Mouse (Mus musculus): ENCODE data around the gene Gm10220. TPM values are rescaled to one million over a fixed set of nuclear protein-coding genes. Genes with fewer than 3 reads are reported as not detected.
"Not testable (repeated sequence)": the region's sequence is repeated elsewhere in the genome, so short reads cannot be mapped to it uniquely, and the experiment has no call there.

The Gm10220 gene
- 0.14 and 0.22 TPM in 2 replicates for polyA plus RNA-seq (2014; fragmentation: Nextera tagmentation; extraction: Ambion mirVana)

DNA sequence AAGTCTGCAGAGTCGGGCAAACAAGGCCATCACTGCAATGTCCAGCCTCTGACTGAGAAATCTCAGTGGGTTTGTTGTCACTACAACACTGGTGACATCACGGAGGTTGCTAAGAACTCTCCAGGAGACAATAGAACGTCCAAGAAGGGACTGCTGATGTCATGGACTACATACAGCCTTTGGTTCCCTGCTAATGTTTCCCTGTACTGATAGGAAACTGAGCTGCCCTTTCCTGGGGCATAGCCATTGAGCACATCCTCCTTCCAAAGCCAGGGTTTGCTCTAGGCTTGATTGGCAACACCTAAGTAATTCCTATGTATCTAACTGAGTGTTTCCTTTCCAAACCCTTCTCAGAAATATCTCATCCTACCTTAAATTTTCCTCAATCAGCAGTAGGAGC is at the start of gene Gm10220:
Gene Gm10220 (minus strand): TSS at position 101 of the 400 bp plus-strand sequence.
- H3K4me1 ChIP-seq (ENCODE audit: control insufficient read depth, insufficient read depth, low read length); H3K9ac ChIP-seq (replicated peaks; ENCODE audit: low read depth, low read length); H3K36me3 ChIP-seq (ENCODE audit: control insufficient read depth, insufficient read depth, low read length); H3K4me3 ChIP-seq (ENCODE audit: low read depth, low read length); H3K27me3 ChIP-seq (ENCODE audit: control insufficient read depth, insufficient read depth, low read length); H3K4me2 ChIP-seq (replicated peaks; ENCODE audit: low read depth, low read length); ATAC-seq (ENCODE audit: insufficient number of reproducible peaks, insufficient read depth, low FRiP score, low read depth); H3K9me3 ChIP-seq (ENCODE audit: control insufficient read depth, low read depth, low read length); H3K27ac ChIP-seq (ENCODE audit: low read length): not testable (repeated sequence)
- WGBS: no CpG with 5 or more reads among the region's 3 CpGs

DNA sequence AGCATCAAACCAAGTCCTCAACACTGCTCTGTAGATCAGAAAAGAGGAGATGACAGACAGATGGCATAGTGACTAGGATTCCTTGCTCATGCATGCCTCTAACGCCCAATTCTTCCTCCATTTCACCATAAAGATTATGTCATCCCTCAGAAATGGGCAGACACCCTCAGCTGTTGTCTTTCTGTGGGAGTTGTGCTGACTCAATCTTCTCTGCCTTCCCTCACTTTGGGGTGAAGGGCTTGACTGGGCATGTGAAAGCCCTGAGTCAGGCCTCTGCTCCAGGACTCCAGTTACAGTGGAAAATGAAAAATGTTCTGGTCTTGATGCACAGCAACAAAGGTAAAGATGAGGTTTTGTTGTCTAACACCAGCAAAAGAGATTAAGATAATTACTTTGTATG is 48.6 kb upstream of the Gm10220 start:
- H3K4me1 ChIP-seq (ENCODE audit: control insufficient read depth, insufficient read depth, low read length): no peaks in the 10 kb centered on the region
- 69% methylated on average over 1 of the region's 1 CpGs for WGBS
- ATAC-seq (ENCODE audit: insufficient number of reproducible peaks, insufficient read depth, low FRiP score, low read depth): no peak
- no peak overlapping the region for H3K4me3 ChIP-seq (ENCODE audit: low read depth, low read length)
- no peak overlapping the region for H3K4me2 ChIP-seq (replicated peaks; ENCODE audit: low read depth, low read length)
- no peaks in the 10 kb centered on the region for H3K27me3 ChIP-seq (ENCODE audit: control insufficient read depth, insufficient read depth, low read length)
- no peak overlapping the region for H3K9ac ChIP-seq (replicated peaks; ENCODE audit: low read depth, low read length)
- no peaks in the 10 kb centered on the region for H3K36me3 ChIP-seq (ENCODE audit: control insufficient read depth, insufficient read depth, low read length)
- H3K9me3 ChIP-seq (ENCODE audit: control insufficient read depth, low read depth, low read length): no peaks in the 10 kb centered on the region
- H3K27ac ChIP-seq (ENCODE audit: low read length): no peak overlapping the region

DNA sequence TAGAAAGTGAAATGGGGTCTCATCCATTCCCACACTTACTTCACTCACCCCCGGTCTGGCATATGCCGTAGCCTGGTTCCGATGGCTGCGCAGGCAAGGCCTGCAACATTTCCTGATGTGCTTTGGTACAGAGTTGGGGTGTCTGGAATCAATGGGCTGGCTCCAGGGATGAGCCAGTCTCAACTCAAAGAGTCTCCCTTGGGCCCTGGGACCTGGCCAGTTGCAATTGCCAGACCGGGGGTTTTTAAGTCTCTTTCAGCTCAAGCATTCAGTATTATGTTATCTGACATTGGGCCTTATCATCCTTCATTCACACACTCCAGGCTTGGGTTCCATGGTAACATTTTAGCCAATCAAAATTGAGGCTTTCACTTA is 44.6 kb upstream of the Gm10220 start:
- 91% methylated on average over 5 of the region's 5 CpGs for WGBS
- no peaks in the 10 kb centered on the region for H3K36me3 ChIP-seq (ENCODE audit: control insufficient read depth, insufficient read depth, low read length)
- H3K4me1 ChIP-seq (ENCODE audit: control insufficient read depth, insufficient read depth, low read length): no peaks in the 10 kb centered on the region
- no peak overlapping the region for H3K4me2 ChIP-seq (replicated peaks; ENCODE audit: low read depth, low read length)
- no peak overlapping the region for H3K9ac ChIP-seq (replicated peaks; ENCODE audit: low read depth, low read length)
- no peaks in the 10 kb centered on the region for H3K27me3 ChIP-seq (ENCODE audit: control insufficient read depth, insufficient read depth, low read length)
- no peak overlapping the region for H3K4me3 ChIP-seq (ENCODE audit: low read depth, low read length)
- ATAC-seq (ENCODE audit: insufficient number of reproducible peaks, insufficient read depth, low FRiP score, low read depth): 0 out of 2 replicates have a peak, but pooled peaks have one; percentile 18
- no peak overlapping the region for H3K27ac ChIP-seq (ENCODE audit: low read length)
- H3K9me3 ChIP-seq (ENCODE audit: control insufficient read depth, low read depth, low read length): no peaks in the 10 kb centered on the region

DNA sequence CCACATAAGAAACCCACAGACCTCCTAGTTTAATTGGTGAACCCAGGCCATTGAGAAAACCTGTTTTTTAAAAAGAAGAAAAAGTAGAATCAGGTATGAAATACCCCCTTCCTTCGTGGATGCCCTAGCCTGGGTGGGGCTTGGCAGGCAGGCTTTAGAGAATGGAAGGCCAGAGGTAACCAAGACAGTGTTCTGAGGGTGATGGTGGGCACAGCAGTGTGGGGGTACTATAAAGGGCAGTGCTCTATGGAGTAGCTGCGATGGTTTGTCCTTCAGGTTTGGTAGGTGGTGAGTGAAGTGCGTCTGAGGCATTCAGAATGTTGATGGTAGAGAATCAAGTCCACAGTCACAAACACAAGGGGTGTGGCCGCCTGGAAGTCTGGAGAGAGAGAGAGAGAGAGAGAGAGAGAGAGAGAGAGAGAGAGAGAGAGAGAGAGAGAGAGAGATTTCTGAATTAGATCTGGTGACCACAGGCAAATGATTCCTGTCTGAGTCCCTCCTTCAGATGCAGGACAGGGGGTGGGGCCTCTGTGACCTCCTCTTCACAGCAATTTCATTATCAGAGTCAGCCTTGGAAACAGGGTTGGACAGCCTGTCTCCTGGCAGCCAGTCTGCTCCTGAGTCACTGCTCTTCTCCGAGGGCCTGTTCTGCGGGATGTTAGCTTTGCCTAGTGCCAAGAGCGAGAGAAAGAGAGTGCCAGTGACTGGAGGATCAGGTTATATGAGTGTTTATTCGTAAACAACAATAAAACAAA is 44.0 kb upstream of the Gm10220 start:
- WGBS: 75% methylated on average over 8 of the region's 8 CpGs
- Histone ChIP-seq H3K27ac (ENCODE audit: low read length) (no peak overlapping the region), H3K36me3 (ENCODE audit: control insufficient read depth, insufficient read depth, low read length) (no peaks in the 10 kb centered on the region), H3K4me2 (replicated peaks; ENCODE audit: low read depth, low read length) (no peak overlapping the region), H3K4me1 (ENCODE audit: control insufficient read depth, insufficient read depth, low read length) (no peaks in the 10 kb centered on the region), H3K9me3 (ENCODE audit: control insufficient read depth, low read depth, low read length) (no peaks in the 10 kb centered on the region), H3K4me3 (ENCODE audit: low read depth, low read length) (no peak overlapping the region), H3K9ac (replicated peaks; ENCODE audit: low read depth, low read length) (no peak overlapping the region), H3K27me3 (ENCODE audit: control insufficient read depth, insufficient read depth, low read length) (no peaks in the 10 kb centered on the region)
- ATAC-seq (ENCODE audit: insufficient number of reproducible peaks, insufficient read depth, low FRiP score, low read depth): peak; percentile 28; the same call in 1 of the 2 replicates

DNA sequence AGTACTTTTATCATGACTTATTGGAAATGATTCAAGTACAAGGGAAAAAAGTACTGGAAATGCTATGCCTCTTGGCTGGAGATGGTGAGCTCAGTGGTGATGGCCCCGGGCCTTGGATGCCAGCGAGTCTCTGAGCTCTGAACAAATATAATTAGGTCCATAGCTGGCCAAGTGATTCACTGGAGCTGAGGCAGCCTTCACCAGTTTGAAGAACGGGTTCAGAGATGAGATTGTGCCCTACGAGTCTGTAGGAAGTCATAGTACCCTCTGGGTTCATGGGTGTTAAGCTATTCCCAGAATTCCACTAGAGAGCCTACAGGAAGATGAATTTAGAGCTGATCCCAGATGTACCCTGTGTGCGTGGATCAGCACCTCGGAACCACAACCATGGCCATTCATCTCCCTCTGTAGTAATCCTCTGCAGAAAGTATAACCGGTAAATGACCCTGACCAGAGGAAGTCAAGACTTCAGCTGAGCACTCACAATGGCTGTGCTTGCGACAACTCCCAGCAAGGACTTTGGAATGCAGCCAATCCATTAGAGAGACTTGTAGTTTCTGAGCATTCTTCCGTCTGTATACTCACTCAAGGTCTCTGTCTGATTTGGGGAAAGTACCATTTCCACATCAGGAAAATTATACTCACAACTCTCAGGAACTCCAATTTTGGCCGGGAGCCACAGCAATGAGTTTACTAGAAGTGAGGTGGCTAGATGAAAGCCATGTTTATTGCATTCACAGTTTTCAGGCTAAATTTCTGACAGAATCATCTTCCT is 36.4 kb upstream of the Gm10220 start:
- Histone ChIP-seq H3K4me1 (ENCODE audit: control insufficient read depth, insufficient read depth, low read length) (no peaks in the 10 kb centered on the region), H3K27ac (ENCODE audit: low read length) (no peak overlapping the region), H3K27me3 (ENCODE audit: control insufficient read depth, insufficient read depth, low read length) (no peaks in the 10 kb centered on the region), H3K9ac (replicated peaks; ENCODE audit: low read depth, low read length) (no peak overlapping the region), H3K4me3 (ENCODE audit: low read depth, low read length) (no peak overlapping the region), H3K36me3 (ENCODE audit: control insufficient read depth, insufficient read depth, low read length) (no peaks in the 10 kb centered on the region), H3K4me2 (replicated peaks; ENCODE audit: low read depth, low read length) (no peak overlapping the region), H3K9me3 (ENCODE audit: control insufficient read depth, low read depth, low read length) (no peaks in the 10 kb centered on the region)
- no peak for ATAC-seq (ENCODE audit: insufficient number of reproducible peaks, insufficient read depth, low FRiP score, low read depth)
- WGBS: 63% methylated on average over 10 of the region's 10 CpGs

DNA sequence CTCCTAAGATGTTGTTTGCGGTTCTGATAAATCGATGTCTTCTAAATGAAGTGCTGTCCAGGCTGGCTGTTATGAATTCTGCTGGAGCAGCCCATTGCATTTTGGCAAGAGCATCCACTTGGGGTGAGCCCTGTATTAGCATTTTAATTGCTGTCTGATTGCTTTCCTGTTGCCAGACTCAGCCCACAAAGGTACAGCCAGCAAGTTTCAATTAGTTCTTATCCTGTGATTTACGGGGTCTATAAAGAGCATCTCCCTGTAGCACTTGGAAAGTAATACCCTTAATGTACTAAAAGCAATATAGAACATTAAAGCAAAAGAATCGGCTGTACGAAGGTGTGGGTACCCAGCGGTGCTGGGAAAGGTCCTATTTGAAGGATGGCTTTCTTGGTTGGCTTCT is 21.7 kb upstream of the Gm10220 start:
- Histone ChIP-seq H3K4me3 (ENCODE audit: low read depth, low read length) (no peak overlapping the region), H3K36me3 (ENCODE audit: control insufficient read depth, insufficient read depth, low read length) (no peaks in the 10 kb centered on the region), H3K27ac (ENCODE audit: low read length) (no peak overlapping the region), H3K4me1 (ENCODE audit: control insufficient read depth, insufficient read depth, low read length) (no peaks in the 10 kb centered on the region), H3K9me3 (ENCODE audit: control insufficient read depth, low read depth, low read length) (no peaks in the 10 kb centered on the region), H3K4me2 (replicated peaks; ENCODE audit: low read depth, low read length) (no peak overlapping the region), H3K9ac (replicated peaks; ENCODE audit: low read depth, low read length) (no peak overlapping the region), H3K27me3 (ENCODE audit: control insufficient read depth, insufficient read depth, low read length) (no peaks in the 10 kb centered on the region)
- ATAC-seq (ENCODE audit: insufficient number of reproducible peaks, insufficient read depth, low FRiP score, low read depth): no peak
- whole genome bisulfite sequencing: 84% methylated on average over 6 of the region's 6 CpGs

DNA sequence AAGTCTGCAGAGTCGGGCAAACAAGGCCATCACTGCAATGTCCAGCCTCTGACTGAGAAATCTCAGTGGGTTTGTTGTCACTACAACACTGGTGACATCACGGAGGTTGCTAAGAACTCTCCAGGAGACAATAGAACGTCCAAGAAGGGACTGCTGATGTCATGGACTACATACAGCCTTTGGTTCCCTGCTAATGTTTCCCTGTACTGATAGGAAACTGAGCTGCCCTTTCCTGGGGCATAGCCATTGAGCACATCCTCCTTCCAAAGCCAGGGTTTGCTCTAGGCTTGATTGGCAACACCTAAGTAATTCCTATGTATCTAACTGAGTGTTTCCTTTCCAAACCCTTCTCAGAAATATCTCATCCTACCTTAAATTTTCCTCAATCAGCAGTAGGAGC is 16.0 kb downstream of the Gm10220 start, which contains the start of gene 5031410I06Rik:
Gene 5031410I06Rik (minus strand): TSS at position 101 of the 400 bp plus-strand sequence.
- H3K36me3 ChIP-seq (ENCODE audit: control insufficient read depth, insufficient read depth, low read length); H3K4me3 ChIP-seq (ENCODE audit: low read depth, low read length); ATAC-seq (ENCODE audit: insufficient number of reproducible peaks, insufficient read depth, low FRiP score, low read depth); H3K27ac ChIP-seq (ENCODE audit: low read length); H3K9me3 ChIP-seq (ENCODE audit: control insufficient read depth, low read depth, low read length); H3K27me3 ChIP-seq (ENCODE audit: control insufficient read depth, insufficient read depth, low read length); H3K4me2 ChIP-seq (replicated peaks; ENCODE audit: low read depth, low read length); H3K4me1 ChIP-seq (ENCODE audit: control insufficient read depth, insufficient read depth, low read length); H3K9ac ChIP-seq (replicated peaks; ENCODE audit: low read depth, low read length): not testable (repeated sequence)
- WGBS: no CpG with 5 or more reads among the region's 3 CpGs

DNA sequence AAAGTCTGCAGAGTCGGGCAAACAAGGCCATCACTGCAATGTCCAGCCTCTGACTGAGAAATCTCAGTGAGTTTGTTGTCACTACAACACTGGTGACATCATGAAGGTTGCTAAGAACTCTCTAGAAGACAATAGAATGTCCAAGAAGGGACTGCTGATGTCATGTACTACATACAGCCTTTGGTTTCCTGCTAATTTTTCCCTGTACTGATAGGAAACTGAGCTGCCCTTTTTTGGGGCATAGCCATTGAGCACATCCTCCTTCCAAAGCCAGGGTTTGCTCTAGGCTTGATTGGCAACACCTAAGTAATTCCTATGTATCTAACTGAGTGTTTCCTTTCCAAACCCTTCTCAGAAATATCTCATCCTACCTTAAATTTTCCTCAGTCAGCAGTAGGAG is 32.0 kb downstream of the Gm10220 start, which contains the start of gene Gm10471:
Gene Gm10471 (minus strand): TSS at position 101 of the 400 bp plus-strand sequence.
- not testable (repeated sequence) for ATAC-seq (ENCODE audit: insufficient number of reproducible peaks, insufficient read depth, low FRiP score, low read depth); H3K9me3 ChIP-seq (ENCODE audit: control insufficient read depth, low read depth, low read length); H3K27me3 ChIP-seq (ENCODE audit: control insufficient read depth, insufficient read depth, low read length); H3K9ac ChIP-seq (replicated peaks; ENCODE audit: low read depth, low read length); H3K4me3 ChIP-seq (ENCODE audit: low read depth, low read length); H3K4me1 ChIP-seq (ENCODE audit: control insufficient read depth, insufficient read depth, low read length); H3K36me3 ChIP-seq (ENCODE audit: control insufficient read depth, insufficient read depth, low read length); H3K27ac ChIP-seq (ENCODE audit: low read length); H3K4me2 ChIP-seq (replicated peaks; ENCODE audit: low read depth, low read length)
- 75% methylated on average over 1 of the region's 1 CpGs for WGBS

Data from stomach, embryonic 14.5 days (tissue).